Mouse (Mus musculus) limb, embryonic 15.5 days (tissue): ENCODE measurements around the gene Rps3a1. TPM values are rescaled to one million over a fixed set of nuclear protein-coding genes. Genes with fewer than 3 reads are reported as not detected.

Source experiments
- ATAC-seq: fragments of 200-750 bp; cut with Nextera tagmentation; 2 replicates; pipeline ENCODE4 v1.8.0; 2017; ENCODE audit warnings: low read depth, moderate TSS enrichment; ENCODE audit not compliant: insufficient number of reproducible peaks, low FRiP score, low TSS enrichment
- H3K27ac ChIP-seq: fragments of 300-500 bp; sonication (generic); 2 replicates; pipeline ENCODE4 v1.5.1; 2015; ENCODE audit warnings: moderate library complexity, mild to moderate bottlenecking, inconsistent platforms
- H3K27me3 ChIP-seq: fragments of 300-500 bp; sonication (generic); 2 replicates; pipeline ENCODE4 v1.6.1; 2015; ENCODE audit warnings: inconsistent platforms
- H3K36me3 ChIP-seq: fragments of 300-500 bp; sonication (generic); 2 replicates; pipeline ENCODE4 v1.6.1; 2015; ENCODE audit warnings: inconsistent platforms
- H3K4me1 ChIP-seq: fragments of 300-500 bp; sonication (generic); 2 replicates; pipeline ENCODE4 v1.6.1; 2015; ENCODE audit warnings: inconsistent platforms
- H3K4me2 ChIP-seq: fragments of 300-500 bp; sonication (generic); 2 replicates; pipeline ENCODE4 v1.6.1; 2015; ENCODE audit warnings: mild to moderate bottlenecking, inconsistent platforms
- H3K4me3 ChIP-seq: fragments of 300-500 bp; sonication (generic); 2 replicates; pipeline ENCODE4 v1.5.1; 2015; ENCODE audit warnings: mild to moderate bottlenecking, inconsistent platforms
- H3K9ac ChIP-seq: fragments of 300-500 bp; sonication (generic); 2 replicates; pipeline ENCODE4 v1.6.1; 2015; ENCODE audit warnings: inconsistent platforms
- H3K9me3 ChIP-seq: fragments of 300-500 bp; sonication (generic); 2 replicates; pipeline ENCODE4 v1.6.1; 2016; ENCODE audit warnings: inconsistent platforms
- WGBS: fragments of 180-500 bp; shearing (Covaris S2); methylation state at CpG from one replicate; pipeline ENCODE4 v1.1.7; 2015; 5-methylcytosine and 5-hydroxymethylcytosine counted together
- polyA plus RNA-seq: library from polyadenylated mRNA; unstranded; fragments of >200 nt; fragmentation: Nextera tagmentation; extraction: Ambion mirVana; gene quantifications from 2 replicates; pipeline ENCODE4 v1.2.1, GENCODE M21; 2015

The Rps3a1 gene
- polyA plus RNA-seq, 1 experiment from 2014 or later, result 1,318 TPM

- H3K4me1 ChIP-seq, result peaks cover 18% of the 10 kb centered on the region
- H3K27ac ChIP-seq, result no peak overlapping the region
- H3K4me3 ChIP-seq, result no peak overlapping the region
- no peak for ATAC-seq
- no peak overlapping the region for H3K4me2 ChIP-seq
- 94% methylated on average over 4 of the region's 4 CpGs for WGBS
- H3K36me3 ChIP-seq, result peaks cover 56% of the 10 kb centered on the region
- H3K9me3 ChIP-seq, result no peaks in the 10 kb centered on the region
- H3K27me3 ChIP-seq, result no peaks in the 10 kb centered on the region
- H3K9ac ChIP-seq, result no peak overlapping the region
Observed at GRCm38 (mm10) chr3:86139660-86140059, 2.8 kb downstream of the Rps3a1 start.

GRCm38 (mm10) chr3:86136936-86137574 lies 5.4 kb downstream of the Rps3a1 start:
- ATAC-seq, result no peak
- Histone ChIP-seq H3K36me3 (peaks cover 60% of the 10 kb centered on the region), H3K27ac (no peak overlapping the region), H3K9me3 (no peaks in the 10 kb centered on the region), H3K27me3 (no peaks in the 10 kb centered on the region), H3K4me1 (peaks cover 13% of the 10 kb centered on the region), H3K4me3 (no peak overlapping the region), H3K9ac (no peak overlapping the region), H3K4me2 (no peak overlapping the region)
- 90% methylated on average over 6 of the region's 6 CpGs for WGBS

GRCm38 (mm10) chr3:86135886-86136563 lies 6.5 kb downstream of the Rps3a1 start:
- WGBS, result 87% methylated on average over 6 of the region's 6 CpGs
- ATAC-seq, result no peak
- Histone ChIP-seq H3K27ac (no peak overlapping the region), H3K36me3 (peaks cover 60% of the 10 kb centered on the region), H3K9ac (no peak overlapping the region), H3K9me3 (no peaks in the 10 kb centered on the region), H3K4me2 (no peak overlapping the region), H3K27me3 (no peaks in the 10 kb centered on the region), H3K4me1 (peaks cover 8% of the 10 kb centered on the region), H3K4me3 (no peak overlapping the region)

GRCm38 (mm10) chr3:86134939-86135638 lies 7.4 kb downstream of the Rps3a1 start:
- Histone ChIP-seq H3K4me2 (no peak overlapping the region), H3K9me3 (no peaks in the 10 kb centered on the region), H3K27me3 (no peaks in the 10 kb centered on the region), H3K4me1 (no peaks in the 10 kb centered on the region), H3K36me3 (peaks cover 52% of the 10 kb centered on the region), H3K4me3 (no peak overlapping the region), H3K9ac (no peak overlapping the region), H3K27ac (no peak overlapping the region)
- 89% methylated on average over 6 of the region's 6 CpGs for WGBS
- ATAC-seq, result no peak

GRCm38 (mm10) chr3:86129757-86130156 lies 12.7 kb downstream of the Rps3a1 start:
- no peaks in the 10 kb centered on the region for H3K27me3 ChIP-seq
- no peak for ATAC-seq
- no peaks in the 10 kb centered on the region for H3K9me3 ChIP-seq

GRCm38 (mm10) chr3:86123251-86123746 lies 19.2 kb downstream of the Rps3a1 start:
- Histone ChIP-seq H3K9me3 (no peaks in the 10 kb centered on the region), H3K36me3 (peaks cover 43% of the 10 kb centered on the region), H3K27me3 (no peaks in the 10 kb centered on the region), H3K4me2 (no peak overlapping the region), H3K27ac (no peak overlapping the region), H3K4me3 (no peak overlapping the region), H3K4me1 (no peaks in the 10 kb centered on the region), H3K9ac (no peak overlapping the region)
- WGBS, result 80% methylated on average over 8 of the region's 8 CpGs
- ATAC-seq, result no peak

More at GRCm38 (mm10) chr3:86129757-86130156, 12.7 kb downstream of the Rps3a1 start:
- H3K36me3 ChIP-seq, result peaks cover 23% of the 10 kb centered on the region
- no peak overlapping the region for H3K4me3 ChIP-seq
- no peaks in the 10 kb centered on the region for H3K4me1 ChIP-seq
- no peak overlapping the region for H3K4me2 ChIP-seq
- H3K9ac ChIP-seq, result no peak overlapping the region
- WGBS, result 8% methylated on average over 6 of the region's 6 CpGs
- H3K27ac ChIP-seq, result no peak overlapping the region

GRCm38 (mm10) chr3:86122156-86122555 lies 20.3 kb downstream of the Rps3a1 start:
- Histone ChIP-seq H3K9ac (no peak overlapping the region), H3K27ac (no peak overlapping the region), H3K36me3 (peaks cover 41% of the 10 kb centered on the region), H3K9me3 (no peaks in the 10 kb centered on the region), H3K4me3 (no peak overlapping the region), H3K4me2 (no peak overlapping the region), H3K4me1 (no peaks in the 10 kb centered on the region), H3K27me3 (no peaks in the 10 kb centered on the region)
- no peak for ATAC-seq

GRCm38 (mm10) chr3:86119237-86119932 lies 23.1 kb downstream of the Rps3a1 start:
- no peaks in the 10 kb centered on the region for H3K4me1 ChIP-seq
- 57% methylated on average over 16 of the region's 16 CpGs for WGBS
- no peak overlapping the region for H3K27ac ChIP-seq
- no peaks in the 10 kb centered on the region for H3K9me3 ChIP-seq
- H3K4me2 ChIP-seq, result no peak overlapping the region
- H3K27me3 ChIP-seq, result no peaks in the 10 kb centered on the region
- ATAC-seq, result no peak
- no peak overlapping the region for H3K9ac ChIP-seq
- no peak overlapping the region for H3K4me3 ChIP-seq
- peaks cover 34% of the 10 kb centered on the region for H3K36me3 ChIP-seq

- no peak overlapping the region for H3K27ac ChIP-seq
- no peak overlapping the region for H3K4me3 ChIP-seq
- WGBS, result 86% methylated on average over 4 of the region's 4 CpGs
- no peaks in the 10 kb centered on the region for H3K27me3 ChIP-seq
- no peak overlapping the region for H3K9ac ChIP-seq
- H3K4me1 ChIP-seq, result no peaks in the 10 kb centered on the region
- H3K36me3 ChIP-seq, result peaks cover 33% of the 10 kb centered on the region
- no peak for ATAC-seq
- H3K4me2 ChIP-seq, result no peak overlapping the region
- H3K9me3 ChIP-seq, result no peaks in the 10 kb centered on the region
Observed at GRCm38 (mm10) chr3:86116951-86117350, 25.6 kb downstream of the Rps3a1 start.

GRCm38 (mm10) chr3:86114659-86115338 lies 27.7 kb downstream of the Rps3a1 start:
- peak overlapping the region; percentile 54; the same call in 1 of the 2 replicates for H3K27ac ChIP-seq
- peaks cover 5% of the 10 kb centered on the region for H3K4me1 ChIP-seq
- H3K9me3 ChIP-seq, result no peaks in the 10 kb centered on the region
- no peak overlapping the region for H3K4me3 ChIP-seq
- no peak for ATAC-seq
- WGBS, result 55% methylated on average over 12 of the region's 12 CpGs
- peaks cover 17% of the 10 kb centered on the region for H3K36me3 ChIP-seq
- H3K9ac ChIP-seq, result no peak overlapping the region
- H3K4me2 ChIP-seq, result no peak overlapping the region
- H3K27me3 ChIP-seq, result no peaks in the 10 kb centered on the region

- Histone ChIP-seq H3K4me2 (no peak overlapping the region), H3K4me1 (peaks cover 7% of the 10 kb centered on the region), H3K27ac (no peak overlapping the region), H3K27me3 (no peaks in the 10 kb centered on the region), H3K36me3 (peaks cover 17% of the 10 kb centered on the region), H3K9me3 (no peaks in the 10 kb centered on the region), H3K9ac (no peak overlapping the region), H3K4me3 (no peak overlapping the region)
- ATAC-seq, result no peak
- WGBS, result 81% methylated on average over 7 of the region's 7 CpGs
Observed at GRCm38 (mm10) chr3:86112766-86113165, 29.7 kb downstream of the Rps3a1 start.
